Mouse (Mus musculus) leukemia stem cell, adult 10-12 weeks (primary cell): Measurements from ENCODE around the gene Phlda2. TPM values are rescaled to one million over a fixed set of nuclear protein-coding genes. Genes with fewer than 3 reads are reported as not detected.

Experiments used
- polyA plus RNA-seq: library from polyadenylated mRNA; stranded (reverse); fragments of >175 nt; gene quantifications from 2 replicates; pipeline ENCODE4 v1.2.3, GENCODE M21; 2012; ENCODE audit warnings: low replicate concordance

Phlda2 gene
- 11.6 and 16.0 TPM in 2 replicates for polyA plus RNA-seq

DNA sequence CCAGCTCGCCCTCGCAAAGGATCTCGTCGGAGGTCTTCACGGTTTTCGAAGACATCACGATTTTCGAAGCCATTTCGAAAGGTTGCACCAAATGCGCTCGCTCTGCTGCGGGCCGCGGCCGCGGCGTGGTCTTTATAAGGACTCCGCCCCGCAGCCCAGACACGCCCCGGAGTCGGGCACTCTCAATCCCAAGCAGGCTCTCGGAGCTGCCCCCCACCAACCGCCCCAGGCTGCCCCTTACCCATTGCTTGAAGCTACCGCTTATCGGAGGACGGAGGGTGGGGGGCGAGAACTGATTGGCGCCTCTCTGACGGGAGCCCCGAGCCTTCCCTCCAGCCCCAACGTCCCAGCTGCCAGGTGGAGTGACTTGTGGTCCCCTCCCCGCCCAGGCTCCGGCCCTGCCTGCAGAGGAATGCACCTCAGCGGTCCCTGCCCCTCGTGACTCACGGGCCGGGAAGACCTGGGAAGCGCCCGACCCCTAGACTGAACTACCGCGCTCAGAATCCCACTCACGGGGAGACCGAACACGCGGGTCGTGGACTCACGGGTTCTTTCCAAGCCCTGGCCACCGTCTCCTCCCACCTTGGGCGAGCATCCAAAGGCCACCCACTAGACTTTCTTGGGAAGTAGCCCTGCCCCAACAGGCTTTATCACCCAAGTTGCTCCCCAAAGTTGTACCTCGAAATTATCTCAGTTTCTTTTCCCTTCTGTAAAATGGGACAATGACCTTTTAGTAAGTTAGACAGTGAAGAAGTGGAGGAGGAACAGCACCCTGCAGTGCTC, at the start of gene Phlda2:
Phlda2 (minus strand) TSS at position 733 of the 783 bp plus-strand sequence.

DNA sequence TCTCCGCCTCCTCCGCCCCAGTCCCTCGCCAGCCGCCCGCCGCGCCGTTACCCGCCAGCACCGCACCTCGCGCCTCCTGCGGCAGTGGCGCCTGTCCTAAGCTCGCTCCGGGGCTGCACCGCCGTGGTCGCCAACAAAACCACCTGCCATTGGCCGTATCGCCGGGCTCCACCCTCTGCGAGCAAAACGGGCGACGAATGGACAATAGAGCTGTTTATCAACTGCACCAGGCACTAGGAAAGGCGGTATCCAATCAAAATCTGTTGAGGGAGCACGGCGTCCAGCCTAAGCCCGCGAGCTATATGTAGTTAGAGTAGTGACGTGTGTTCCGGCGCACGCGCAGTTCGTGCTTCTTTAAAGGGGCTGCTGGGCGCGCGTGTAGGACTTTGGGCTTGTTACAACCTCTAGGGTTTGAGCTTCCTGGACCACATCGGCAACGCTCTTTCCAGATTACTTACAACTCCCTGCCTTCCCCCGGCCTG, 46.1 kb upstream of the Phlda2 start, which contains the start of gene Nap1l4:
Nap1l4 (minus strand) TSS at position 131 of the 482 bp plus-strand sequence.

DNA sequence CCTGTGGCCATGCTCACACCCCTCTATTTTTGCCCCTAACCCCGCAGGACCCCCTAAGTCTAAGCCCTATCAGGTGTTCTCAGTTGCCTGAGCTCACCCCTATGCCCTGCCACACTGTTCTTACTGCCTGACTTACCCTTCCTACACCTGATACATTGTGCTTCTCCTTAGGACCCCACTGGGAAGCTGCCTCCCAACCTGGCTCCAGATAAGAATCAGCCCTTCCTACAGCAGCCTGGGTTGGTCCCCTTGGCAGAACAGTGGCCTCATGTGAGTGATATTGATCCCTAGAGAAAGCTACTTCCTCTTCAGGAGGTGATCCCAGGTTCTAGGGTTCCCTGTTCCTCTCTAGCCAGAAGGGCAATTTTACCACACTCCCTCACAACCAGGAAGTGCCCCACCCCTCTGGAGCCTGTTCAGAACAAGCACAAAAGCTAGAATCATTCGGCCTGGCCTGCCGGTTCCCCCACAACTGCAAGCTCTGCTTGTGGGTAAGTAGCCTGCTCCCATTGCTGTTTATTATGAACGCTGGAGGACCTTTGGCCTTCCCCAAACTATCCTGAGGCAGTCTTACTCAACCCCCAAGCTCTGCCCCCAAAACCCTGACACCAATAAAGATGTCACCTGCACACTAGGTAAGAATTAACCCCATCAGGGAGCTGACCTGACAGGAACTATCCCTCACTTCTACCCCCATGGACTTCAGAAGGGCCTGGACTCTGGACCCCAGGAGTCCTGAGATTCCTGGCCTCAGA, 29.4 kb downstream of the Phlda2 start, which contains the start of gene Slc22a18:
Slc22a18 (plus strand) TSS at position 390 of the 755 bp plus-strand sequence.

DNA sequence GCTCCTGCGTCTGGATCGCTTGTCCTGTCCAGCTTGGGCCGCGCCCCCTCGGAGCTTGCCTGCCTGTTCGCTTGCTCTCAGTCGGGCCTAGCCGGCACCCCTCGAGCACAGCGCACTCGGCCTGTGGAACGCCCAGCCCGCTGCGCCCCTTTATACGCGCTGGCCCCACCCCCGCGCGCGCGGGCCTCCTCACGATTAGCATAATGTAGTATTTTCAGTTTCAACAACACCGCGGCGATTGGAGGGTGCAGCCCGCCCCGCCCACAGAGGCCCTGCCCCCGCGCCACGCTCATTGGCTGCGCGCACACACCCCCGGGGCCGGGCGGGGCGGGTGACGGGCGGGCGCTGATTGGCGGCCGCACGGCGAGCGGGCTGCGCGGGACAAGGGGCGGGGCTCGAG, 42.1 kb downstream of the Phlda2 start, which contains the start of gene Cdkn1c:
Cdkn1c (minus strand) TSS at position 177 of the 400 bp plus-strand sequence.

Other genes with a start within 250 kb of the Phlda2 start
- 0.39 and 1.1 TPM in 2 replicates for gene Cdkn1c, start 42.1 kb downstream of the Phlda2 start, polyA plus RNA-seq
- 0.30 TPM in 1 of 2 replicates, not detected in the other for gene Slc22a18, start 29.4 kb downstream of the Phlda2 start, polyA plus RNA-seq
- 22.5 and 50.1 TPM in 2 replicates for gene Nap1l4, start 46.0 kb upstream of the Phlda2 start, polyA plus RNA-seq
- 30.6 and 46.1 TPM in 2 replicates for gene Cars, start 96.9 kb upstream of the Phlda2 start, polyA plus RNA-seq
- gene Tnfrsf26, start 125.6 kb upstream of the Phlda2 start, polyA plus RNA-seq: 0.13 TPM in 1 of 2 replicates, not detected in the other
- 0.82 TPM in 1 of 2 replicates, not detected in the other for gene Tnfrsf22, start 146.5 kb upstream of the Phlda2 start, polyA plus RNA-seq
- 0.16 TPM in 1 of 2 replicates, not detected in the other for gene Tnfrsf23, start 182.7 kb upstream of the Phlda2 start, polyA plus RNA-seq